Mouse (Mus musculus) kidney, adult 2 months (tissue): ENCODE data around the gene Armc6.

Experiments
- CTCF ChIP-seq: fragments of 200-500 bp; conservative IDR thresholded peaks from 2 replicates; pipeline ENCODE4 v1.5.1; 2011; ENCODE audit warnings: low read depth, mild to moderate bottlenecking, control low read depth, low read length, moderate library complexity, mixed read lengths; ENCODE audit not compliant: insufficient read depth, insufficient read length
- POLR2A ChIP-seq: fragments of 200-500 bp; IDR thresholded peaks from one replicate; pipeline ENCODE4 v1.6.1; 2011; ENCODE audit warnings: low read depth, low read length, control low read depth

DNA sequence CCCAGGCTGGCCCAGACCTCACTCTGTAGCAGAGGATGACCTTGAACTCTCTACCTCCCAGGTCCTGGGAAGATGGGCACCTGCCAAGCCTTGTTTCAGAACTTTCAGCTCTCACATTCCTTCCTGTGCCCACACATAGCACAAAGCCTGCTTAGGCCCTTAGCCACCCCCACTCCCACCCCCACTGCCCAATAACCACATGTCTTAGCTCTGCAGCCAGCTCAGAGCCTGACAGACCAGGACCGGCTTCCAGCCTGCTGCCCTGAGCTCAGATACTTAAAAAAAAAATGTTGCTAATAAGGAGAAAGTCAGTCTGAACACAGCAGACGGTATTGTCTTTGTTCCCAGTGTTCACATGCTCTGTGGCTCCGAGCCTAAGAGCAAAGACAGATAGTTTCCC lies 46.7 kb upstream of the Armc6 start:
- TF ChIP-seq CTCF (no peak), POLR2A (no peak)
